In the genomic region with DNA sequence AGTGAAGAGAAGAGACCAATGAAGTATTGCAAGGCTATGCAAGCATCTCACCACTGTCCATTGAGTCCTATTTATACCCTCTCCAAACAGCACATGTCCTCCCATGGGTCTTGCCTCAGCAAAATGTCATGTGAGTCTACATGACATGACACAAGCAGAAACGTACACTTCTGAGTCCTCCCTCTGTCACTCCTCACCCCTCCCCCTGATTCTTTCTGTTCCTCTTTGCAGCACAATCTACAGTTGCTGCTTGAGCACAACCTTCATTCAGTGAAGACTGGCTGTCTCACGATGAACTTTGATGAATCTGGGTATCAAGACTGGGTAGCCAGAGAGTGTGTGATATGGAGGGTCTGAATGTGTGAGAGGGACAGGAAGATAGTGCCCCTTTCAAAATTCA, we compare ENCODE assay signal across 34 mouse cellular contexts. TPM values are rescaled to one million over a fixed set of nuclear protein-coding genes. Genes with fewer than 3 reads are reported as not detected.
"Had no signal": no experiment of that assay in that cellular context is flagged by ENCODE, and none has a peak within 500 bp of the region (broad histone marks: within the 10 kb centered on the region; RNA-seq: fewer than 3 reads in every experiment).

No protein-coding gene starts in this region.

- H3K4me1 ChIP-seq: heart, embryonic 10.5 days; heart, embryonic 12.5 days; heart, embryonic 13.5 days; heart, embryonic 15.5 days; hindbrain, embryonic 10.5 days; hindbrain, embryonic 12.5 days; hindbrain, embryonic 13.5 days; hindbrain, embryonic 15.5 days; intestine, embryonic 15.5 days; kidney, embryonic 15.5 days had no signal

- DNase-seq: heart, postnatal 10 days; heart, postnatal 14 days; heart, postnatal 36 days; heart, postnatal 4 days; kidney, adult 11 months; kidney, adult 18-20 months; kidney, adult 2 months; kidney, adult 8-10 months; kidney, adult 9 months; kidney, postnatal 10 days; kidney, postnatal 14 days; kidney, postnatal 25 days; kidney, postnatal 4 days; layer of hippocampus, adult 9-11 months; layer of hippocampus, postnatal 36 days had no signal

- H3K4me2 ChIP-seq: heart, embryonic 11.5 days; heart, embryonic 12.5 days; heart, embryonic 13.5 days; heart, embryonic 15.5 days; hindbrain, embryonic 12.5 days; hindbrain, embryonic 13.5 days; hindbrain, embryonic 14.5 days; hindbrain, embryonic 15.5 days; intestine, embryonic 15.5 days; kidney, embryonic 15.5 days had no signal

- H3K9ac ChIP-seq: heart, embryonic 12.5 days; heart, embryonic 13.5 days; heart, embryonic 15.5 days; hindbrain, embryonic 12.5 days; hindbrain, embryonic 13.5 days; hindbrain, embryonic 14.5 days; hindbrain, embryonic 15.5 days; intestine, embryonic 15.5 days; kidney, embryonic 15.5 days had no signal

- H3K27ac ChIP-seq: heart, embryonic 10.5 days; heart, embryonic 13.5 days; heart, embryonic 15.5 days; hindbrain, embryonic 10.5 days; hindbrain, embryonic 12.5 days; hindbrain, embryonic 13.5 days; hindbrain, embryonic 14.5 days; hindbrain, embryonic 15.5 days; hindbrain, postnatal 0 days; intestine, embryonic 15.5 days; kidney, embryonic 15.5 days; kidney, postnatal 0 days; layer of hippocampus, adult 2 months; left cerebral cortex, adult 2 months had no signal

- H3K4me3 ChIP-seq: heart, embryonic 10.5 days; heart, embryonic 12.5 days; heart, embryonic 13.5 days; heart, embryonic 15.5 days; hindbrain, embryonic 10.5 days; hindbrain, embryonic 12.5 days; hindbrain, embryonic 13.5 days; hindbrain, embryonic 15.5 days; intestine, embryonic 15.5 days; kidney, embryonic 15.5 days; layer of hippocampus, adult 2 months; left cerebral cortex, adult 2 months had no signal

- H3K36me3 ChIP-seq: heart, embryonic 10.5 days; heart, embryonic 12.5 days; heart, embryonic 13.5 days; heart, embryonic 15.5 days; hindbrain, embryonic 10.5 days; hindbrain, embryonic 12.5 days; hindbrain, embryonic 13.5 days; hindbrain, embryonic 15.5 days; intestine, embryonic 15.5 days; kidney, embryonic 15.5 days had no signal

- H3K27me3 ChIP-seq: heart, embryonic 12.5 days; heart, embryonic 13.5 days; heart, embryonic 15.5 days; hindbrain, embryonic 12.5 days; hindbrain, embryonic 13.5 days; hindbrain, embryonic 15.5 days; intestine, embryonic 15.5 days; kidney, embryonic 15.5 days had no signal

- H3K9me3 ChIP-seq: heart, embryonic 10.5 days; heart, embryonic 12.5 days; heart, embryonic 15.5 days; hindbrain, embryonic 12.5 days; hindbrain, embryonic 15.5 days; intestine, embryonic 15.5 days; kidney, embryonic 15.5 days had no signal

RNA-seq across cellular contexts. Expression of a gene that starts 28.2 kb away (rescaled TPM):
- total RNA-seq: heart, postnatal 25 days; hematopoietic stem cell, adult 5-6 weeks had no signal
- polyA plus RNA-seq: inflammation-experienced regulatory T-cells, adult 6 months had no signal
